Mouse (Mus musculus) bone marrow, adult 2 months (tissue): Measurements from ENCODE around the gene B4galt3.
A peak's percentile ranks its signal among the peaks of the same experiment; 100 is the strongest.

Experiments
- CTCF ChIP-seq: fragments of 200-500 bp; IDR thresholded peaks from 2 replicates; pipeline ENCODE4 v1.5.1; 2011; ENCODE audit warnings: low read length, control low read depth; ENCODE audit not compliant: control insufficient read depth, insufficient read depth
- POLR2A ChIP-seq: fragments of 200-500 bp; IDR thresholded peaks from 2 replicates; pipeline ENCODE4 v1.6.1; 2011; ENCODE audit warnings: low read depth, mild to moderate bottlenecking, control low read depth, low read length, borderline replicate concordance; ENCODE audit not compliant: control insufficient read depth

GRCm38 (mm10) chr1:171220871-171221270 is 49.3 kb upstream of the B4galt3 start:
- TF ChIP-seq CTCF (peak; percentile 88), POLR2A (no peak)
